In genomic region chr8:71592374-71593170, GRCm38 (mm10) we compare ENCODE assay signal across 8 mouse cellular contexts. TPM values are rescaled to one million over a fixed set of nuclear protein-coding genes. Genes with fewer than 3 reads are reported as not detected.
DNase-seq lines count a peak whose midpoint lies in the region; ATAC-seq and TF ChIP-seq lines count a peak whose summit lies in the region.

No protein-coding gene starts in this region.

- peaks cover 8% of the 10 kb centered on the region for H3K79me2 ChIP-seq in myocyte (ENCODE audit: control insufficient read depth, insufficient read depth)

- H3K27ac ChIP-seq in embryonic facial prominence, embryonic 13.5 days: peak overlapping the region; percentile 97
- peak overlapping the region; percentile 98 for H3K27ac ChIP-seq in heart, embryonic 11.5 days (ENCODE audit: low read depth, low read length)
- peak overlapping the region; percentile 99 for H3K27ac ChIP-seq in kidney, embryonic 16.5 days (ENCODE audit: low read length)
- peak overlapping the region; percentile 98 for H3K27ac ChIP-seq in limb, embryonic 15.5 days
- H3K27ac ChIP-seq in thymus, adult 2 months (ENCODE audit: control insufficient read depth, insufficient read depth, low read length): peak overlapping the region; percentile 94

- H3K9ac ChIP-seq in embryonic facial prominence, embryonic 13.5 days: peak overlapping the region; percentile 96
- peak overlapping the region; percentile 91 for H3K9ac ChIP-seq in heart, embryonic 11.5 days (ENCODE audit: low read depth, low read length)
- H3K9ac ChIP-seq in kidney, embryonic 16.5 days (replicated peaks; ENCODE audit: low read length): peak overlapping the region; percentile 98
- peak overlapping the region; percentile 95 for H3K9ac ChIP-seq in limb, embryonic 15.5 days

- peaks cover 30% of the 10 kb centered on the region for H3K4me1 ChIP-seq in embryonic facial prominence, embryonic 13.5 days
- H3K4me1 ChIP-seq in heart, embryonic 11.5 days (ENCODE audit: control insufficient read depth, insufficient read depth, low read length): peaks cover 14% of the 10 kb centered on the region
- H3K4me1 ChIP-seq in kidney, embryonic 16.5 days (ENCODE audit: insufficient read depth, low read length): peaks cover 20% of the 10 kb centered on the region
- H3K4me1 ChIP-seq in limb, embryonic 15.5 days: peaks cover 44% of the 10 kb centered on the region
- H3K4me1 ChIP-seq in thymus, adult 2 months (replicated peaks; ENCODE audit: control insufficient read depth, insufficient read depth, low read length): peaks cover 67% of the 10 kb centered on the region

- peak; percentile 57 for TF ChIP-seq POLR2A in myocyte (IDR thresholded peaks at IDR 0.05; ENCODE audit: insufficient read length, low read depth)
- 0 out of 2 replicates have a peak, but pooled peaks have one; percentile 23 for TF ChIP-seq POLR2A in thymus, adult 2 months (IDR thresholded peaks at IDR 0.05; ENCODE audit: control insufficient read depth, extremely low read depth, insufficient read depth, low read length, poor library complexity)

- WGBS in embryonic facial prominence, embryonic 13.5 days: 4% methylated on average over 60 of the region's 60 CpGs
- WGBS in heart, embryonic 11.5 days (ENCODE audit: insufficient replicate concordance): 5% methylated on average over 60 of the region's 60 CpGs
- 3% methylated on average over 56 of the region's 60 CpGs for WGBS in kidney, embryonic 16.5 days
- 3% methylated on average over 60 of the region's 60 CpGs for WGBS in limb, embryonic 15.5 days
- WGBS in thymus, adult 2 months: 3% methylated on average over 60 of the region's 60 CpGs

- H3K9me3 ChIP-seq in embryonic facial prominence, embryonic 13.5 days: no peaks in the 10 kb centered on the region
- H3K9me3 ChIP-seq in heart, embryonic 11.5 days (replicated peaks; ENCODE audit: control insufficient read depth, low read length): no peaks in the 10 kb centered on the region
- H3K9me3 ChIP-seq in kidney, embryonic 16.5 days (ENCODE audit: low read length): no peaks in the 10 kb centered on the region
- no peaks in the 10 kb centered on the region for H3K9me3 ChIP-seq in limb, embryonic 15.5 days

- H3K36me3 ChIP-seq in embryonic facial prominence, embryonic 13.5 days: peaks cover 7% of the 10 kb centered on the region; the same call in 1 of the 2 replicates
- H3K36me3 ChIP-seq in heart, embryonic 11.5 days (ENCODE audit: control insufficient read depth, insufficient read depth, low read length): no peaks in the 10 kb centered on the region
- H3K36me3 ChIP-seq in kidney, embryonic 16.5 days (ENCODE audit: insufficient read depth, low read length): peaks cover 6% of the 10 kb centered on the region; the same call in 1 of the 2 replicates
- peaks cover 14% of the 10 kb centered on the region for H3K36me3 ChIP-seq in limb, embryonic 15.5 days
- H3K36me3 ChIP-seq in myocyte (ENCODE audit: control insufficient read depth, insufficient read depth): no peaks in the 10 kb centered on the region
- no peaks in the 10 kb centered on the region for H3K36me3 ChIP-seq in thymus, adult 2 months (ENCODE audit: control insufficient read depth, insufficient read depth, low read length)

- H3ac ChIP-seq in myocyte (ENCODE audit: control insufficient read depth, insufficient read length): peak overlapping the region; percentile 88

- no peak for TF ChIP-seq CTCF in thymus, adult 2 months (IDR thresholded peaks at IDR 0.05; ENCODE audit: borderline replicate concordance, control insufficient read depth, extremely low read depth, insufficient read depth, low read length, poor library complexity)

- DNase-seq in 3T3-L1 (ENCODE audit: low read depth, low spot score): peak; percentile 48
- DNase-seq in thymus, adult 2 months: peak; percentile 82

- ATAC-seq in activated CD4-positive, CD25-positive, alpha-beta regulatory T cell, adult 4 months: peak; percentile 17
- peak; percentile 62 for ATAC-seq in embryonic facial prominence, embryonic 13.5 days (ENCODE audit: insufficient number of reproducible peaks, insufficient read depth, low FRiP score, low TSS enrichment, low read depth)
- peak; percentile 71 for ATAC-seq in heart, embryonic 11.5 days (replicated peaks; ENCODE audit: insufficient number of reproducible peaks, low FRiP score, low TSS enrichment)
- peak; percentile 82 for ATAC-seq in kidney, embryonic 16.5 days (ENCODE audit: low FRiP score, low TSS enrichment)
- peak; percentile 62 for ATAC-seq in limb, embryonic 15.5 days (ENCODE audit: insufficient number of reproducible peaks, low FRiP score, low TSS enrichment, low read depth)

- H3K27me3 ChIP-seq in embryonic facial prominence, embryonic 13.5 days: no peaks in the 10 kb centered on the region
- no peaks in the 10 kb centered on the region for H3K27me3 ChIP-seq in heart, embryonic 11.5 days (ENCODE audit: control insufficient read depth, insufficient read depth, low read length)
- H3K27me3 ChIP-seq in kidney, embryonic 16.5 days (ENCODE audit: insufficient read depth, low read length): no peaks in the 10 kb centered on the region
- H3K27me3 ChIP-seq in limb, embryonic 15.5 days: no peaks in the 10 kb centered on the region
- H3K27me3 ChIP-seq in myocyte (ENCODE audit: control insufficient read depth, insufficient read depth, insufficient read length): no peaks in the 10 kb centered on the region
- H3K27me3 ChIP-seq in thymus, adult 2 months (ENCODE audit: control insufficient read depth, insufficient read depth, low read length): no peaks in the 10 kb centered on the region

- peak overlapping the region; percentile 90 for H3K4me3 ChIP-seq in embryonic facial prominence, embryonic 13.5 days
- H3K4me3 ChIP-seq in heart, embryonic 11.5 days (ENCODE audit: low read depth, low read length): peak overlapping the region; percentile 85
- peak overlapping the region; percentile 87 for H3K4me3 ChIP-seq in kidney, embryonic 16.5 days (ENCODE audit: low read length)
- H3K4me3 ChIP-seq in limb, embryonic 15.5 days: peak overlapping the region; percentile 94
- H3K4me3 ChIP-seq in myocyte: peak overlapping the region; percentile 73
- H3K4me3 ChIP-seq in thymus, adult 2 months (ENCODE audit: control insufficient read depth, insufficient read depth, low read length): peak overlapping the region; percentile 76

- peak overlapping the region; percentile 82 for H3K4me2 ChIP-seq in embryonic facial prominence, embryonic 13.5 days
- H3K4me2 ChIP-seq in heart, embryonic 11.5 days: peak overlapping the region; percentile 90
- H3K4me2 ChIP-seq in kidney, embryonic 16.5 days (replicated peaks; ENCODE audit: low read depth, low read length): peak overlapping the region; percentile 96
- H3K4me2 ChIP-seq in limb, embryonic 15.5 days: peak overlapping the region; percentile 92
- H3K4me2 ChIP-seq in myocyte (ENCODE audit: low read depth): peak overlapping the region; percentile 98

RNA-seq across cellular contexts. Expression of gene Pgls, which starts 0.6 kb away (rescaled TPM):
- polyA plus RNA-seq in activated CD4-positive, CD25-positive, alpha-beta regulatory T cell, adult 4 months (2017; shearing (Covaris generic)): 10 to 100 TPM; 77.4 to 87.4 TPM
- polyA plus RNA-seq in embryonic facial prominence, embryonic 13.5 days (2015; fragmentation: Nextera tagmentation; extraction: Ambion mirVana): 224 and 244 TPM in 2 replicates
- polyA plus RNA-seq in heart, embryonic 11.5 days (2014; fragmentation: Nextera tagmentation; extraction: Ambion mirVana): 184 and 194 TPM in 2 replicates
- 244 and 252 TPM in 2 replicates for polyA plus RNA-seq in kidney, embryonic 16.5 days (2015; fragmentation: Nextera tagmentation; extraction: Ambion mirVana)
- polyA plus RNA-seq in limb, embryonic 15.5 days (2015; fragmentation: Nextera tagmentation; extraction: Ambion mirVana): 200 and 202 TPM in 2 replicates
- 248 TPM for polyA plus RNA-seq in myocyte (2012; fragmentation: generic; extraction: Trizol)
- 280 and 369 TPM in 2 replicates for polyA plus RNA-seq in thymus, adult 2 months (2012; rRNA removed)

RNA-seq across cellular contexts. Expression of gene Fam129c, which starts 4.9 kb away (rescaled TPM):
- polyA plus RNA-seq in activated CD4-positive, CD25-positive, alpha-beta regulatory T cell, adult 4 months (2017; shearing (Covaris generic)): 1 to 10 TPM; 1.9 to 3.9 TPM
- 4.8 and 7.7 TPM in 2 replicates for polyA plus RNA-seq in embryonic facial prominence, embryonic 13.5 days (2015; fragmentation: Nextera tagmentation; extraction: Ambion mirVana)
- 1.9 and 2.0 TPM in 2 replicates for polyA plus RNA-seq in heart, embryonic 11.5 days (2014; fragmentation: Nextera tagmentation; extraction: Ambion mirVana)
- 4.6 and 5.3 TPM in 2 replicates for polyA plus RNA-seq in kidney, embryonic 16.5 days (2015; fragmentation: Nextera tagmentation; extraction: Ambion mirVana)
- polyA plus RNA-seq in limb, embryonic 15.5 days (2015; fragmentation: Nextera tagmentation; extraction: Ambion mirVana): 5.0 and 5.9 TPM in 2 replicates
- polyA plus RNA-seq in myocyte (2012; fragmentation: generic; extraction: Trizol): 2.9 TPM
- 23.9 and 28.4 TPM in 2 replicates for polyA plus RNA-seq in thymus, adult 2 months (2012; rRNA removed)

RNA-seq across cellular contexts. Expression of gene Colgalt1, which starts 18.2 kb away (rescaled TPM):
- polyA plus RNA-seq in activated CD4-positive, CD25-positive, alpha-beta regulatory T cell, adult 4 months (2017; shearing (Covaris generic)): 10 to 100 TPM; 10.5 to 11.4 TPM
- 75.5 and 78.2 TPM in 2 replicates for polyA plus RNA-seq in embryonic facial prominence, embryonic 13.5 days (2015; fragmentation: Nextera tagmentation; extraction: Ambion mirVana)
- polyA plus RNA-seq in heart, embryonic 11.5 days (2014; fragmentation: Nextera tagmentation; extraction: Ambion mirVana): 47.8 and 55.6 TPM in 2 replicates
- 77.6 and 78.5 TPM in 2 replicates for polyA plus RNA-seq in kidney, embryonic 16.5 days (2015; fragmentation: Nextera tagmentation; extraction: Ambion mirVana)
- 105 and 108 TPM in 2 replicates for polyA plus RNA-seq in limb, embryonic 15.5 days (2015; fragmentation: Nextera tagmentation; extraction: Ambion mirVana)
- 87.0 TPM for polyA plus RNA-seq in myocyte (2012; fragmentation: generic; extraction: Trizol)
- polyA plus RNA-seq in thymus, adult 2 months (2012; rRNA removed): 134 and 158 TPM in 2 replicates

RNA-seq across cellular contexts. Expression of gene Slc27a1, which starts 23.9 kb away (rescaled TPM):
- 1 to 10 TPM; 4.4 to 8.9 TPM for polyA plus RNA-seq in activated CD4-positive, CD25-positive, alpha-beta regulatory T cell, adult 4 months (2017; shearing (Covaris generic))
- 47.8 and 59.4 TPM in 2 replicates for polyA plus RNA-seq in embryonic facial prominence, embryonic 13.5 days (2015; fragmentation: Nextera tagmentation; extraction: Ambion mirVana)
- 9.2 and 10.8 TPM in 2 replicates for polyA plus RNA-seq in heart, embryonic 11.5 days (2014; fragmentation: Nextera tagmentation; extraction: Ambion mirVana)
- polyA plus RNA-seq in kidney, embryonic 16.5 days (2015; fragmentation: Nextera tagmentation; extraction: Ambion mirVana): 49.8 and 56.2 TPM in 2 replicates
- 44.5 and 45.3 TPM in 2 replicates for polyA plus RNA-seq in limb, embryonic 15.5 days (2015; fragmentation: Nextera tagmentation; extraction: Ambion mirVana)
- polyA plus RNA-seq in myocyte (2012; fragmentation: generic; extraction: Trizol): 33.9 TPM
- 174 and 176 TPM in 2 replicates for polyA plus RNA-seq in thymus, adult 2 months (2012; rRNA removed)

RNA-seq across cellular contexts. Expression of gene Nxnl1, which starts 26.2 kb away (rescaled TPM):
- polyA plus RNA-seq in activated CD4-positive, CD25-positive, alpha-beta regulatory T cell, adult 4 months (2017; shearing (Covaris generic)): under 1 TPM in 1 of 2 experiments, not detected in 1; 0.15 TPM
- polyA plus RNA-seq in embryonic facial prominence, embryonic 13.5 days (2015; fragmentation: Nextera tagmentation; extraction: Ambion mirVana): not detected in 2 replicates
- not detected in 2 replicates for polyA plus RNA-seq in heart, embryonic 11.5 days (2014; fragmentation: Nextera tagmentation; extraction: Ambion mirVana)
- polyA plus RNA-seq in kidney, embryonic 16.5 days (2015; fragmentation: Nextera tagmentation; extraction: Ambion mirVana): 0.24 and 0.31 TPM in 2 replicates
- polyA plus RNA-seq in limb, embryonic 15.5 days (2015; fragmentation: Nextera tagmentation; extraction: Ambion mirVana): 0.14 TPM in 1 of 2 replicates, not detected in the other
- polyA plus RNA-seq in myocyte (2012; fragmentation: generic; extraction: Trizol): 0.04 TPM
- polyA plus RNA-seq in thymus, adult 2 months (2012; rRNA removed): 0.05 and 0.06 TPM in 2 replicates

Comparison
In these comparisons a context has a peak if more than half of its experiments do, and no peak if none do; other contexts are left out.
1. Peak in every context shown above with its lines: DNase-seq, ATAC-seq, H3K4me3 ChIP-seq and H3K27ac ChIP-seq.
2. ATAC-seq: peak in every context shown above with its lines; median percentile 82 in kidney, embryonic 16.5 days; 71 in heart, embryonic 11.5 days; 62 in embryonic facial prominence, embryonic 13.5 days; 62 in limb, embryonic 15.5 days; 17 in activated CD4-positive, CD25-positive, alpha-beta regulatory T cell, adult 4 months.